Mouse (Mus musculus) forebrain, embryonic 15.5 days (tissue): ENCODE results near the gene Taf9b. TPM values are rescaled to one million over a fixed set of nuclear protein-coding genes. Genes with fewer than 3 reads are reported as not detected.

ENCODE experiments used
- ATAC-seq: fragments of 200-750 bp; cut with Nextera tagmentation; replicated peaks from 2 replicates; pipeline ENCODE4 v1.8.0; 2017; ENCODE audit warnings: mild to moderate bottlenecking, moderate TSS enrichment, moderate library complexity
- H3K27ac ChIP-seq: fragments of 300-500 bp; sonication (generic); replicated peaks from 2 replicates; pipeline ENCODE4 v1.5.1; 2015; ENCODE audit warnings: mild to moderate bottlenecking, inconsistent platforms
- H3K27me3 ChIP-seq: fragments of 300-500 bp; sonication (generic); 2 replicates; pipeline ENCODE4 v1.6.1; 2015; ENCODE audit warnings: inconsistent platforms
- H3K36me3 ChIP-seq: fragments of 300-500 bp; sonication (generic); 2 replicates; pipeline ENCODE4 v1.6.1; 2015; ENCODE audit warnings: mild to moderate bottlenecking, inconsistent platforms
- H3K4me1 ChIP-seq: fragments of 300-500 bp; sonication (generic); 2 replicates; pipeline ENCODE4 v1.6.1; 2015; ENCODE audit warnings: inconsistent platforms
- H3K4me2 ChIP-seq: fragments of 300-500 bp; sonication (generic); replicated peaks from 2 replicates; pipeline ENCODE4 v1.6.1; 2015; ENCODE audit warnings: mild to moderate bottlenecking, inconsistent platforms
- H3K4me3 ChIP-seq: fragments of 300-500 bp; sonication (generic); 2 replicates; pipeline ENCODE4 v1.5.1; 2015; ENCODE audit warnings: mild to moderate bottlenecking, inconsistent platforms
- H3K9ac ChIP-seq: fragments of 300-500 bp; sonication (generic); replicated peaks from 2 replicates; pipeline ENCODE4 v1.6.1; 2015; ENCODE audit warnings: mild to moderate bottlenecking, inconsistent platforms
- H3K9me3 ChIP-seq: fragments of 300-500 bp; sonication (generic); 2 replicates; pipeline ENCODE4 v1.6.1; 2016; ENCODE audit warnings: inconsistent platforms
- WGBS: fragments of 180-500 bp; shearing (Covaris S2); methylation state at CpG from one replicate; pipeline ENCODE4 v1.1.7; 2015; ENCODE audit warnings: mixed read lengths; 5-methylcytosine and 5-hydroxymethylcytosine counted together
- polyA plus RNA-seq: library from polyadenylated mRNA; unstranded; fragments of >200 nt; fragmentation: Nextera tagmentation; extraction: Ambion mirVana; gene quantifications from 2 replicates; pipeline ENCODE4 v1.2.1, GENCODE M21; 2015

Taf9b gene
- polyA plus RNA-seq, 1 experiment from 2014 or later: 14.5 TPM

DNA sequence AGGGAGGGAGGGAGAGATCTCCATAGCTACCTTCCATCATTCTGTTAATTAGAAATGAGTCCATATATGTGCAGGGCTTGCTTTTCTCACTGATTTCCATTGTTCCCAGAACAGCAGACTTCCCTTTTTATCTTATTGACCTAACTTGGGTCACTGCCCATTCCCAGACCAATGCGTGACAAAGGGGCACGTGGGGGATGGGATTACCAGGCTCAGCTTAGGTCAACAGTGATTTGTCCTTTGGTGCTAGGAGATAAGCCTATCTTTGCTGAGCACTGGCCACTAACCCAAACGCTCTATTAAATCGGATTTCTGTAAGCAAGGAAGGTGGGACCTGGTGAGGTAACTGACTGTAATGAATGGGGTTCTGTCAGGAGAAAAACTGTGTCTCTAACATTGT, 36.7 kb downstream of the Taf9b start:
- Histone ChIP-seq H3K9me3 (no peaks in the 10 kb centered on the region), H3K9ac (no peak overlapping the region), H3K27ac (no peak overlapping the region), H3K4me3 (no peak overlapping the region), H3K4me1 (peaks cover 21% of the 10 kb centered on the region), H3K4me2 (no peak overlapping the region), H3K27me3 (no peaks in the 10 kb centered on the region), H3K36me3 (no peaks in the 10 kb centered on the region)
- ATAC-seq: no peak
- WGBS: 28% methylated on average over 4 of the region's 4 CpGs

GRCm38 (mm10) chrX:106176331-106176730, 44.6 kb downstream of the Taf9b start:
- no peak for ATAC-seq
- Histone ChIP-seq H3K36me3 (no peaks in the 10 kb centered on the region), H3K4me1 (no peaks in the 10 kb centered on the region), H3K27ac (no peak overlapping the region), H3K9ac (no peak overlapping the region), H3K9me3 (no peaks in the 10 kb centered on the region), H3K4me2 (no peak overlapping the region), H3K27me3 (no peaks in the 10 kb centered on the region), H3K4me3 (no peak overlapping the region)
- 62% methylated on average over 9 of the region's 9 CpGs for WGBS

- peak; percentile 41 for ATAC-seq
- no peaks in the 10 kb centered on the region for H3K36me3 ChIP-seq
- no peaks in the 10 kb centered on the region for H3K4me1 ChIP-seq
- H3K4me3 ChIP-seq: peak overlapping the region; percentile 32; the same call in 1 of the 2 replicates
- WGBS: 49% methylated on average over 5 of the region's 6 CpGs
- 0 out of 2 replicates have a peak overlapping the region, but pooled peaks have one; percentile 22 for H3K9ac ChIP-seq
- peak overlapping the region; percentile 44 for H3K4me2 ChIP-seq
- no peak overlapping the region for H3K27ac ChIP-seq
- no peaks in the 10 kb centered on the region for H3K9me3 ChIP-seq
- H3K27me3 ChIP-seq: no peaks in the 10 kb centered on the region
These were observed 49.2 kb downstream of the Taf9b start for GRCm38 (mm10) chrX:106171853-106172154.

GRCm38 (mm10) chrX:106171106-106171852, 49.7 kb downstream of the Taf9b start:
- H3K4me3 ChIP-seq: peak overlapping the region; percentile 32
- H3K4me2 ChIP-seq: peak overlapping the region; percentile 44
- H3K9me3 ChIP-seq: no peaks in the 10 kb centered on the region
- peak; percentile 93 for ATAC-seq
- H3K4me1 ChIP-seq: no peaks in the 10 kb centered on the region
- H3K27ac ChIP-seq: no peak overlapping the region
- 0 out of 2 replicates have a peak overlapping the region, but pooled peaks have one; percentile 22 for H3K9ac ChIP-seq
- 22% methylated on average over 18 of the region's 18 CpGs for WGBS
- H3K27me3 ChIP-seq: no peaks in the 10 kb centered on the region
- H3K36me3 ChIP-seq: no peaks in the 10 kb centered on the region

DNA sequence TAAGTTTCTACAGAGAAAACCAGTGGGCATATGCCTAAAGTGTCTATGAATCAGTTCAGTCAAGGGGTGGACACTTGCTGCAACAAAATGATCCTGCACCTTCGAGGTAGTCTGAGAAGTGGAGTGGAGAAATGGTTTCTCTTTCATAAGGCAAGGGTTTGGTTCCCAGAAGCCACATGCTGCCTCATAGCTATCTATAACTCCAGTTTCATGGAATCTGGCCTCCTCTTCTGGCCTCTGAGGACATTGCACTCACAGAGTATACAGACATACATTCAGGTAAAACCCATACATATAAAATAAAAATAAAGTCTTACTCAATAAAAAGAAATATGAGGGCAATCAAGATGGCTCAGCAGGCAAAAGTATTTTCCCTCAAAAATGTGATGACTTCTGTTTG, 55.9 kb downstream of the Taf9b start:
- no peaks in the 10 kb centered on the region for H3K36me3 ChIP-seq

DNA sequence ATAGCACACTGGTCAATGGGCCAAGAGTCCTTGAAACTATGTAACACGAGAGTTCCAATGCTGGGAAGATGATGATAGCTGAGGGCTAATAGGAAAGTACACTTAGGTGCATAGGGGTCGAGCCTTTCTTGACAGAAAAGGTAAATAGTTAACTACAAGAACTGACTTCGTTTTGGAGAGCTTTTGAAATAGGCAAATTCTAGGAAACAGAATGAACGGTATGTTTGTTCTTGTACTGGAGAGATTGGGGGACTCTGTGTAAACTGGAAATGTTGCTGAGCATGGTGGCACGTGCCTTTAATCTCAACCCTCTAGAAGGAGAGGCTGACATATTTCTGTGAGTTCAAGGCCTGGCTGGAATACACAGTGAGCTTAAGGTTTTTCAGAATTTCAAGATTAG, 56.4 kb downstream of the Taf9b start:
- H3K9me3 ChIP-seq: no peaks in the 10 kb centered on the region
- no peak for ATAC-seq
- no peak overlapping the region for H3K27ac ChIP-seq
- no peaks in the 10 kb centered on the region for H3K4me1 ChIP-seq
- no peak overlapping the region for H3K9ac ChIP-seq
- H3K36me3 ChIP-seq: no peaks in the 10 kb centered on the region
- H3K4me2 ChIP-seq: no peak overlapping the region
- no peak overlapping the region for H3K4me3 ChIP-seq
- H3K27me3 ChIP-seq: no peaks in the 10 kb centered on the region
- WGBS: 78% methylated on average over 5 of the region's 5 CpGs

More for the DNA sequence above, 55.9 kb downstream of the Taf9b start:
- no peak overlapping the region for H3K4me2 ChIP-seq
- ATAC-seq: no peak
- no peaks in the 10 kb centered on the region for H3K9me3 ChIP-seq
- no peaks in the 10 kb centered on the region for H3K4me1 ChIP-seq
- H3K27me3 ChIP-seq: no peaks in the 10 kb centered on the region
- WGBS: 73% methylated on average over 1 of the region's 1 CpGs
- H3K27ac ChIP-seq: no peak overlapping the region
- H3K9ac ChIP-seq: no peak overlapping the region
- H3K4me3 ChIP-seq: no peak overlapping the region

DNA sequence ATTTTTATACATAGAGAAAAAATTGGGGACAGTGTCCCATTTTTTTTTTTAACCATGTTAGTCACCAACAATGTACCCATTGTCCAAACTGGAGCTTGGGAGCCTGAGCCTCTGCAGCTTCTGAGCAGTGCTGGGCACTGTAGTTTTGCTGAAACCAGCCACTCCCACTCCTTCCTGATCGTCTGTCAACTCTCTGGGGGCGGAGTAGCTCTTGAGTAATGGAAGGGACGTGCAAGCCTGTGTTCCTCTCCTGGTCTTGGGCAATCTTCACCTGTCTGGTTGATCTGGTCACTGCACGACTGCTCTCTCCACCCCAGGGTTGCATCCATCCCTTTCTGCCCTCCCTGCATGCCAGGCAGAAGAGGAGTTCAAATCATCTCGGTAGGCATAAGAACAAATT, 57.0 kb downstream of the Taf9b start:
- Histone ChIP-seq H3K27me3 (no peaks in the 10 kb centered on the region), H3K27ac (no peak overlapping the region), H3K36me3 (no peaks in the 10 kb centered on the region), H3K4me1 (no peaks in the 10 kb centered on the region), H3K9me3 (no peaks in the 10 kb centered on the region), H3K4me2 (no peak overlapping the region), H3K9ac (no peak overlapping the region), H3K4me3 (no peak overlapping the region)
- no peak for ATAC-seq
- WGBS: 65% methylated on average over 5 of the region's 5 CpGs

Other genes with a start within 250 kb of the Taf9b start
- gene Magt1, start 209.3 kb downstream of the Taf9b start, polyA plus RNA-seq: 22.2 and 23.9 TPM in 2 replicates
- 339 and 347 TPM in 2 replicates for gene Cox7b, start 205.5 kb downstream of the Taf9b start, polyA plus RNA-seq
- 16.5 and 17.6 TPM in 2 replicates for gene Atp7a, start 193.9 kb downstream of the Taf9b start, polyA plus RNA-seq
- 0.23 and 0.33 TPM in 2 replicates for gene Tlr13, start 78.0 kb downstream of the Taf9b start, polyA plus RNA-seq
- gene Pgk1, start 34.1 kb downstream of the Taf9b start, polyA plus RNA-seq: 262 and 269 TPM in 2 replicates
- gene Fnd3c2, start 34.2 kb upstream of the Taf9b start, polyA plus RNA-seq: not detected in 2 replicates